Mouse (Mus musculus) erythroblast, adult 5-6 weeks (primary cell): ENCODE results near the gene Derl3. TPM values are rescaled to one million over a fixed set of nuclear protein-coding genes. Genes with fewer than 3 reads are reported as not detected.

ENCODE experiments used
- ATAC-seq: replicated peaks from 2 replicates; pipeline ENCODE4 v1.8.0; 2016; ENCODE audit warnings: moderate number of reproducible peaks, mild to moderate bottlenecking, moderate TSS enrichment, inconsistent platforms; ENCODE audit not compliant: poor library complexity, low FRiP score, severe bottlenecking
- total RNA-seq, 2 experiments: library from RNA; stranded (forward) in 1 of 2; stranded (reverse) in 1 of 2; fragments of 150-400 nt in 1 of 2; fragments of 200-764, 138-1000 nt in 1 of 2; gene quantifications; 2 replicates each; pipeline versions ENCODE4 v1.2.3 to v1.2.4; 2015 to 2017; ENCODE audit warnings: low replicate concordance in 2 of 2

Gene Derl3
- total RNA-seq, 2 experiments from 2014 or later = not detected

DNA sequence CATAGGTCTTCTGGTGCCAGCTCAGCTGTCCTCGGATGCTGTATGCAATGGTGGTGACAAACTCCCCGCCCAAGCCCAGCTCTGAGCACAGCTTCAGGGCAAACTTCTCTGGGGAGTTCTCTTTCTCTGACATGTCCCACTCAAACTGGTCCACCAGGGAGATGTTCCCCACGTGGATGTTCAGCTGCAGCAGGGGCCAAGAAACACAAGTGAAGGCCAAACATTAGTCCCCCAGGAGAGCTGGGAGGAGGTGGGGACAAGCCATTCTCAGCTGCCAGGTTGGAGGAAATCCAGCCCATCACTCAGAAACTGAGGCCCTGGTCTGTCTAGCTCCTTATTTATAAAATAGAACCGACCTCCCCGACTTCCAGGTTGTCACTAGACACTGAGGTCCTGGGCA is 11.2 kb downstream of the Derl3 start:
- ATAC-seq = no peak

DNA sequence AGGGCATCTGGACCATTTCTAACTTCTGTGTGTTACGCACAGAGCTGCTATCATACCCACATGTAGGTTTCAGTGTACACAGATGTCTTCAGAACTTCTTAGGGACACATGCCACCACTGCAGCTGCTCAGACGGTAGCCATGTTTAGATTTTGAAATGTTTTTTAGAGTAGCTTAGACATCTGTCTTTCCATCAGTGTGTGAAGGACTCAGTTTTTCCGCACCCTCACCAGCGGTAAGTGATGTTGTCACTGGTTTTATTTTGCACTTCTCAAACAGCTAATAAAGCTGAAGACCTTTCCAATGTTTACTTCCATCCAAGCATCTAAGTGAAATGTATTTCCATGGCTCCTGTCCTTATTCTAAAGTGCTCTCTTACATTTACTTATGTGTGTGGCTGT is 13.7 kb downstream of the Derl3 start:
- ATAC-seq = no peak

DNA sequence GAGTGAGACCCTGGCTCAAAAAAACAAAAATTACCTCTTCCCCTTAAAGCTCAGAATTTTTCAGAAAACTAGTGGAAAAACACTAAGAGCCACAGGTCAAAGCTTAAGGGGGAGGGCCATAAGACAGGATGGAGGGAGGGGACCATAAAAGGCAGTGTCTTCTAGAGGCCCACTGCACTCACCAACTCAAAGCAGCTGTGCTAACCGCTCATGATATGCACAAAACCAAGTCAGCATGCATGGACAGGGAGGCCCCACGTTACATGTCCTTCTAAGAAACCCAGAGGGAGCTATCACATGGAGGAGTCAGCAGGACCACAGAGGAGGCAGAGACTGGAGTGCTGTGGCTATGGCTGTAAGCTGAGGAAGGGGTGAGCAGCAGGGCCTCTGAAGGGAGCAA is 17.5 kb downstream of the Derl3 start:
- ATAC-seq = no peak

DNA sequence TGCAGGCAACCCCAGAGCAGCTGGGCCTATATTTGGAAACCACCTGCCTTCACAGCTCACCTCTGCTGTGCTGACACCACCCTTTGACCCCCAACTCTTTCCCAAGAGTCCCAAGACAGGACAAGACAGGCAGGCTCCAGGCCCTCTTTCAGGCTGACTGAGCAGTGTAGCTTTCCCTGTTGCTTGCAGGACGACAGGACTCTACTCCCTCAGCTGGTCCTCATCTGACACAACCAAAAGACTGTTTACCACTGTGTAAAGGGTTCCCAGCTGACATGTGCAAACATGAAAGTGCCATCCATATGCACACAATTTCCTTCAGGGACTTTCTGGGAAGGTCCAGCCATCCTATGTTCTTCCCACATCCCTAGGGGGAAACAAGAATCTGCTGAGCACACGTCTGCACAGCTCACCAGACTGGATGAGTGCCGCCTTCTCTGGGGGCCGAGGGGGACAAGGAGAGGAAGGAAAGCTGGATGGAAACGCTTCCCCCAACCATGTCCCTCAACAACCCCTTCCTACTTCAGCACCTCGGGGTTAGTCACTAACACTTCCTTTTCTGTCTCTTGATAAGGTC is 19.9 kb downstream of the Derl3 start:
- no peak for ATAC-seq

DNA sequence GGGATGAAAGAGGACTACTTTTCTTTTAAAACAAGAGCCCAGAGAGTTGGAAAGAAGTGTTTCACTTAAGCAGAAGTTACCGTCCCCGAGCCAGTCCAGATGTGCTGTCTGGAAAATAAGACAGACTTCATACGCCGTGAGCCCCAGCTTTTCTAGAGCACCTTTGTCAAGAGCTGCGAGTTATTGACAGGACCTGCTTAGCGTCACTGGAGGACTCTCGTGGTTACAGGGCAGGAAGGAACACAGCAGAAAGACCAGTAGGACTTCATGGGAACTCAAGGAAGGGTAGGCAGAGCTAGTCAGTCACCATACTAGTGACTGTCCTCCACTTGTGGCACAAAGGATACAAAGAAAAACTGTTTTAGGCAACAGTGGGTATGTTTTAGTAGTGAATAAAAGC is 22.3 kb downstream of the Derl3 start:
- ATAC-seq = no peak

DNA sequence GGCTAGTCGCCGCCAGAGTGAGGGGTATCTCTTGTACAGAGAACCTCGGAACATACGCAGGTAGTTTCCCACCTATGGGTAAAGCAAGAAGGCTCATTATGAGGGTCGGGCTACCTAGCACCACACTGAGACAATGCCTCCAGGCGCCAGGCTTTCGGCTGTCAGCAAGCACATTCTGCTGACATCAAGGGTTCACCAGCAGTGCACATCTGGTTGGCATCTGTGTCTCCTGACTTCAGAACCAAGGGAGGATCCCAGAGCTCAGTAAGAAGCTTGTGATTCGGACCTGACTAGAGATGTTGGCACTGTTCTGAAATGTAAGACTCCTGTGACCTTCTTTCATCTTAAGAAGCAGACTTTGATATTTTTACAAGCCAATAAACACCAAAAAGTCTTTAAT is 23.6 kb downstream of the Derl3 start:
- no peak for ATAC-seq

DNA sequence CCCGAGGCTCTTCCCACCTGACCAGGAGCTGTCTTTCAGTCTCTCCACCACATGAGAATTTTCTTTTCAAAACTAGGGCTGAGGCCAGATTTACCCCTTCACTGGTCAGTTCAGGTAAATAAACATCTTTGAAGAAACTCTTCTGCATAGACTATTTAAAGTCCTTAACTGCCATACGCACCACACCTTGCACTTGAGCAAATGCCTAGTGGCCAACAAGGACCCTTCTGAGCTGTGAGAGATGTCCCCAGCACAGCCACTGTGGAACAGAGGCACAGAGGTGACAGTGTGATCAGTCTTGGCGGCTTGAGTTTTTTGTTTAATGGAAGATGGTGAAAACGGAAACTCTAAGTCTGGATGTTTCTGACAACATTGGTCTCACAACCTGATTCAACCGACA is 25.8 kb downstream of the Derl3 start:
- ATAC-seq = no peak

DNA sequence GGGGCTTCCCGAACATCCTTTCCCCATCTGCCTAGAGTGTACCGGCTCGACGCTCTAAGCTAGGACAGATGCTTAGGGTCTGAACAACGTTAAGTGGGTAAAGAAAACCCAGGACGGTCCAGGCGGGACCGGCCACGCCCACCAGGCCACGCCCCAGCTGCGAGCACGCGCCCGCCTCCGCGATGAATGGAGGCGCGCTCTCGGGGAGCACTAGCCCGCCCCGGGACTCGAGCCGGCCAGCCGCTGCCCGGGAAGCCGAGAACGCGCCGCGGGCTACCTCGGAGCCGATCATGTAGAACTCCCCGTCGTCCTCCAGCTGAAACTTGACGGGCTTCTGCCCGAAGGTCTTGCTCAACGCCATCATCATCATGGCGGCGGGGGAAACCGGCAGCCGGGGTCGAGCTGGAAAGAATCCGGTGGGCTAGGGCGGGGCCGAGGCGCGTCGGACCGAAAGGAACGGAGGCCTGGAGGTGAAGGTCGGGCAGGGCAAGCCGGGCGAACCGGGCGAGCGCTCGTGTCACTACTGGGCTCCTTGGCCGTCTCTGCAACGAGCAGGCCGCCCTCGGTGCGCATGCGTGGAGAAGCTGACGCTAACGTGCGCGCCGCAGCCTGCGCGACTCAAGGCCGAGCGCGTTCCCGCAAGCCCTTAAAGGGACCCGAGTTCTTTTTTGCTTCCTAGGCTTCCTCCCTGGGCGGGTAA is 28.0 kb downstream of the Derl3 start, which contains the start of gene Smarcb1:
Smarcb1 (minus strand) TSS at position 592 of the 700 bp plus-strand sequence.
- ATAC-seq = peak; percentile 90

DNA sequence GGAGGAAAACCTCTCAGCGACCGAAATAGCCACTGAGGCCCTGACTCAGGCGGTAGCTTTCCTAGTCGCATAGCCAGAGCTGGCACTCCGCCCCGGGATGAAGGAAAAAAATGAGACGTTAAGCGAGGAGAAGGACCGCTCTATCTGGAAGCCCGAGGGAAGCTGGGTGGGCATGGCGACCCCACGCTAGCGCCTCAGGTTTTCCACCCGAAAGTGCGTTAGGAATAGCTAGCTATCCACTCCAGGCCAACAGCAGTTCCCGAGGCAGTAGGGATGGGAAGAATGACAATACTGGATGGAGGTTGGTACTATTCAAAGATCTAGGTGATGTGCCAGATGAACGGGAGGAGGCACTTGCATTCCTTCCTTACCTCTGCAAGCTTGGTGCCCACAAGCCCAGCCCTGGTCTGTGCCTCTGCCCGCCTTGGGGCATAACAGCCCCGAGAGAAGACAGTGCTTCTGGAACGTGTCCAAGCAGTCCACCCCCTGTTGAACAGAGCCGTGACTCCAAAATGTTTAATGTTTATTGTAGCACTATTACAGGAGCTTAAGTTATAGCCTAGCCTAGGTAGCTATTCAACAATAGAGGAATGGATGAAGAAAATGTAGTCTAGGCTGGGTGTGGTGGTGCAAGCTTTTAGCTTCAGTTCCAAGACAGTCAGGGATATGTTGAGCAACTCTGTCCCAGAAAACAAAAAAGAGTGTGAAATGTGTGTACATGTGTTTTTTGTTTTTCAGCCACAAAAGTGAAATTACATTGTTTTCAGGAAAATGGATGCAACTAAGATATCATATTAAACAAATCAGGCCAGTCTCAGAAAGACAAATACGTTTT is 28.7 kb downstream of the Derl3 start:
- ATAC-seq = peak; percentile 35

DNA sequence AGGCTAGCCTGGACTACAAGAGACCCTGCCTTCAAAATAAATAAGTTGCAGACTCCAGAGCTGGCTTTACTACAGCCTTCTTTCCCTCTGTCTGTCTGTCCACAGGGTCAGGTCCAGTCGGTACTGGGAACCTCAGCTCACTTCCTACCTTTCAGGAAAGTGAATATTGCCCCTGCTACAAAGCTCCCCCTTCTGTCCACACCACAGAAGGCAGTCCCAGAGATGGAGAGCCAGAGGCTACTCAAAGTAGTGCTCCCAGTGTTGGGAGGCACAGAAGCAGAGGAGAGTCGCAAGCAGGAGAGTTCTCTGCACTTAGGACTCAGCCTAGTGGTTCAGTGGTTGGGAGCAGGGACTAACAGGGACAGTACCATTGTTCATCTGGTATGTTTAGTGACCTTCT is 31.1 kb downstream of the Derl3 start:
- no peak for ATAC-seq

DNA sequence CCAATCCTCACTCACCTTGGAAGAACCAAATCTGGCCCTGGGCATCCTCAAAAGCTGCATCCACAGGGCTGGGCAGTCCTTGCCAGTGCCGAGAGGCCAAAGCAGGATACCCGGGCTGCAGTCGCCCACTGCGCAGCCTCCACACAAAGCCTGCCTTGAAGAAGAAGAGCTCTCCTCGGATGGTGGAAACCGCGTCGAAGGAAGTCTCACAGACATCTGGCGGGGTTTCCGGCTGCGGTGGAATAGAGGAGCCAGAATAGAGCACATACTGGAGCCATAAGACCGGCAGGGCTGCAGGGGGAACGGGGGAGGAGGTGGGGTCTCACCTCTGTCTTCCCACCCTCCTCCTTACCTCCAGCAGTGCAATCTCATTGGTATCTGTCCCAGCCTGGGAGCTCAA is 33.2 kb downstream of the Derl3 start:
- no peak for ATAC-seq

DNA sequence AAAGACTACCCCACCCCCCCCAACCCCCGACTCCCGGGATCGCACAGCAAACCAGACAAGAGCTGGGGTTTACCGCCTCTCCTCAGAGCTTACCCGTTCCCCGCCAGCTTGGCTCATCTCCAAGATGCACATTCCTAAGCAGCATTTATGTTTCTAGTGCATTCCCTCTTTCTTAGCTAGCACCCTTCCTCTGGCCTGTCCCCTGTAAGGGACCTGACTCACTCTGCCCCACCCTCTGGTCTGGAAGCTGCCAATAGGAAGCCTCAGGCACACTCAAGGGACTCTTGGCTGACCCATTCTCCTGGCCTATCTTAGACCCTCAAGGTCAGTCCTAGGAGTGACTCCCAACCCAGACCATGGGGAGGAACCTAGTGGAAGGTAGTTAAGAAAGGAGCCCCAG is 37.1 kb downstream of the Derl3 start:
- no peak for ATAC-seq

DNA sequence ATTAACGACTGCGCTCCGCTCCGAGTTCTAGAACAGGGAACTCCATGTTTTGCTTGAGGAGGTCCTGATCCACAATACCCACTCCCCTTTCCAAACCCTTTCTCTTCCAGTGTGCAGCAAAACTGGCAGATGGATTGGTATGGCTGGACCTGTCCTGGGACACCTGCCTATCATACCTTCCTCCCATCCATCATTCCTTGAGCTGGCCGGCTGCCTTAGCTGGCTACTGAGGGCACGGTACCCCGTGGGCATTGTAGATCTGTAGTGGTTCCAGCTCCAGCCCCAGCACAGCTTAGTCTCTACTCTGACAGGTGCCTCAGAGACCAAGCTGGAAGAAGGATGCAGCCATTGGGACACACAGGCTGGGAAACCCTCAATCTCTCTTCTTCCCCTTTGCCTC is 38.1 kb downstream of the Derl3 start:
- no peak for ATAC-seq

DNA sequence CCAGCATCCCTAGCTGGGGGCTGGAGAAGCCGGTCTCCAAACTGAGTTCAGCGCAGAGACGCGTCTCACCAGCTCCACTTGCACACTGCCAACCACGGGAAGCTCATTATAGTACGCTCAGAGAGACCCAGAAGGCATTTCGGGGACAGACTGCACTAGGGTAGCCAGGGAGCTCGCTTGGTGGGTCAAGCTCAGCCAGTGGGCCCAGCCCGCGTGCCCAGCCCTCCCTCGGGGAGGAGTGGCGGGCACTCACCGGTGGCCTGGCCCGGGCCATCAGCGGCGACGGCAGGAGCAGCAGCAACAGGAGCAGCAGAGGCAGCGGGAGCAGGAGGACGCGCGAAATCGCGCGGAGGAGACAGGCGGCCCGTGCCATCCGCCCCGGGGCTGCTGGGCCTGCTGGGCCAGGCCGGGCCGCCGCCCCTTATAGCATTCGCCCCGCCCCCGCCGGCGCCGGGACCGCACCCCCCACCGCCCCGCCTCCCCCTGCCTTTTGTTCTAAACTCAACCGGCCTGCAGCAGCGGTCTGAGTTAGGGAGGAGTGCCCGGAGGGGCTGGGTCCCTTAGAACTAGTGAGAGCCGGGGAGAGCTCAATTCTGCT is 39.0 kb downstream of the Derl3 start:
- no peak for ATAC-seq

DNA sequence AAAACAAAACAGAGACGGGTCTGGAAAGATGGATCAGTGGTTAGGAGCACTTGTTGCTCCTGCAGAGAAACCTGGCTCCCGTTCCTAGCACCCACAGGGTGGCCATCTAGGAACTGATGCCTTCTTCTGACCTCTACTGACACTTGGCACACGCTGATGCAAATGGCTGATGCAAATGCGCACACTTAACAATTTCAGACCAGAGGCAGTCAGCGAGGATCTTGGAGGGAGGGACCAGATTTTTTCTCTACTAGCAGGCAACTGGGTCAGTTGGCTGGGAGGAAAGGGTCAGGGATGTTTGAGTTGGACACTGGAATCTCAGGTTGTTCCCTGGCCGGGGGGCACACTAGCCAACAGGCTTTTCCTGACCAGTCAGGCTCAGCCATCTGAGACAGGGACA is 39.7 kb downstream of the Derl3 start, which contains the start of gene Chchd10:
Chchd10 (plus strand) TSS at position 240 of the 400 bp plus-strand sequence.
- no peak for ATAC-seq

DNA sequence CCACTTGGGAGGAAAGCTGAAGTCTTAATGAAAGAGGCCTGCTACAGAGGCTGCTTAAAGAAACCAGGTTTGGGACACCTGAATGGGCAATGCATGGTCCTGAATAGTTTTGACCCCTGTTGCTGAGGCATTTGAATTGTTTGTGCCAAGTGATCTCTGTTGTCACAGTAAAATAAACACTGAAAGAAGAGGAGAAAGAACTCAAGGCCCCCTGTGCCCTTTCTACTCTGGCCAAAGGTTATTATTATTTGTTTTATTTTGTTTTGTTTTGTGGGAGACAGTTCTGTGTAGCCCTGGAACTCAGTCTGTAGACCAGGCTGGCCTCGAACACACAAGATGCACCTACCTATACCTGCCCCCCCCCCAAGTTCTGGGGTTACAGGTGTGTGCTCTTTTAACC is 41.8 kb downstream of the Derl3 start:
- no peak for ATAC-seq

DNA sequence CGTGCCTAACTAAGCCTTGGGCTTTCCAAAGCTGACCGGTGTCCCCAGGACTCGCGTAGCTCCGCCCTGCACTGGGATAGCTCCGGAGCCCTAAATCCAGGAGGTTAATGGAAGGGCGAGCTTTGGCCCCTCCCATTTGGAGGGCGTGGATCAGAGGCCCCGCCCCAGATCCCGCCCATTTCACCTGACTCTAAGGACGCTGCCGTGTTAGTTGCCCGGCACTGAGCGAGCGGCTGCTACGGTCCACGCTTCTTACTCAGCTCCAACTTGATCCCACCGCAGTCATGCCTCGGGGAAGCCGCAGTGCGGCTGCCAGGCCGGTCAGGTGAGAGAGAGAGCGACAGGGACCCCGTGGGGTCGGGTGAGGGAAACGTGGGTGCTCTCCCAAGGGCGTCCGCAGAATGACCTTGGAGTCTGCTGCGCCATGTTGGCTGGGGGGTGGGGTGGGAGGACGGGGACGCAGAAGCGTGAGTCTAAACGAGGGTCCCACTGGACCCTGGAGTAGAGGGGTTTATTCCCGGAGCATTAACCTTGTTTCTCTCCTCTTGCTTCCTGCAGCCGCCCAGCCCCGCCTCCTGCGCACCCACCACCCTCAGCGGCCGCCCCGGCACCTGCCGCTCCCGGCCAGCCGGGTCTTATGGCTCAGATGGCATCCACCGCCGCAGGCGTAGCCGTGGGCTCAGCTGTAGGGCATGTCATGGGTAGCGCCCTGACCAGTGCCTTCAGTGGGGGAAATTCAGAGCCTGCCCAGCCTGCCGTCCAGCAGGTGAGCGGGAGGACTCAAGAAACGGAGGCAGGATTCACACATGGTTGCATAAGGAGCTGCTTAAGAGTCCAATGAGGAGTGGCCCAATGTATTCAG is 42.7 kb downstream of the Derl3 start, which contains the start of gene Mmp11:
Mmp11 (minus strand) TSS at position 817 of the 862 bp plus-strand sequence.
- ATAC-seq = peak; percentile 74

DNA sequence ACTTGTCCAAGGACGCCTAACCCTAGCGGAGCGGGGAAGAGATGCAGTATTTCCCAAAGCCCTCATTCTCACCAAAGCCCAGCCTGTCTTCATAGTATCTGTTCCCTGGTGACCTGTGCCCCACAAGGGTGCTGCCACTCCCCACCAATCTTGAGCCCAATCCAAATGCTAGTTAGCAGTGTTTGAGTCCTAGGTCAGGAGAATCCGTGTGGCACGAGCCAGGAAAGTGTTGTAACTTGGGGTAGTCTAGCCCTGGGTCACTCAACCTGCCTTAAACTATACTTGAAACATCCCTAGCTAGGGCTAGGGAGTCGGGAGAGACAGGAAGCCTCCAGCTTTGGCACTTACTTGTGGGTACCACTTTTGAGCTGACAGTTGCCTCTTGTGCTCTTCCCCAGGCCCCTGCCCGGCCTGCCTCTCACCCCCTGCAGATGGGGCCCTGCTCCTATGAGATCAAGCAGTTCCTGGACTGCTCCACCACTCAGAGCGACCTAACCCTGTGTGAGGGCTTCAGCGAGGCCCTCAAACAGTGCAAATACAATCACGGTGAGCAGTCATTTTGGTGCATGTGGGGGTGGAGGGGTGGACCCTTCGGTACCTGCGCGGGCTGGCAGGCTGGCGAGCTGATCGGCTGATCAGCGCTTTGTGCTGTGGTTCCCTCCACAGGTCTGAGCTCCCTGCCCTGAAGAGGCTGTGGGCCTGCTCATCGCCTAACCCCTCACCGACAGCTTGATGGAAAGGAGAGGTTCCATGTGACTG is 43.9 kb downstream of the Derl3 start:
- ATAC-seq = no peak
